Comparison of ENCODE assay signal across 8 mouse cellular contexts in the genomic region with DNA sequence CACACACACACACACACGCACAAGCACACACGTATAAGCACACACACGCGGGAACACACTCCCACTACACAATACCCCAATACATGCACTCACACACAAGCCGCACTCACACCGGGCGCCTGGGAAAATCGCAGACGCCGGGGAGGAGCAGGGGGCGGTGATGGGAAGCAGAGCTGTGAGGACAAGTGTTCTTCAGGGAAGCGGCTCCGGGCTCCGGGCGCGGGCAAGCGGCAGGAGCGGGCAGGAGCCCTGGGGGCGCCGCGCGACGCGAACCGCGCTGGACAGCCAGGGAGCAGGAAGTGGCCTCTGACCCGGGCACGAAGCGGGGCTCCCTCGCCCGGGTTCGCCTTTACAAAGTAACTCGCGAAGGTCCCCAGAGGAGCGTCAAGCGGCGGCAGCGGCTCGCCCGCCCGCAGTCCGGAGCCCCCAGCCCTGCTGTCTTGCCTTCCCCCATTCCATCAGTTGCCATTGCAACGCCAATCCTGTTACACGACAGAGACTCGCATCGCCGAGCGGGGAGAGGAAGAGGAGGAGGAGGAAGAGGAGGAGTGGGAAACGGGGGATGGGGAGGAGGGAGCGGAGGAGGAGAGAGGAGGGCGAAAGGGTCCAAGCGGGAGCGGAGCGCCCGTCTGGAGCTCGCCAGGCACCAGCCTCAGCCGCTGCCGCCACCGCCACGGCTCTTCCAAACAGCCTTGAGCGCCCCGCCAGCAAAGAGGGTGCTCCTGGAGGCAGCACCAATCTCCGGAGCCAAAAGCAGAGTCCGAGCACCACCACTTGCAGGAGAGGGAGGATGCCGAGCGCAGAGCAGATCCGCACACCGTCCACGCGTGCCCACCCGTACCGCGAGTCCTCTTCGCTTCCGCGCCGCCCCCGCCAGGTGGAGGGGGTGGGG. TPM values are rescaled to one million over a fixed set of nuclear protein-coding genes. Genes with fewer than 3 reads are reported as not detected.
A peak's percentile ranks its signal among the peaks of the same experiment; 100 is the strongest.
DNase-seq lines count a peak whose midpoint lies in the region; ATAC-seq lines count a peak whose summit lies in the region.

No protein-coding gene starts in this region.

- H3K4me2 ChIP-seq in heart, embryonic 13.5 days = peak overlapping the region; percentile 100
- peak overlapping the region; percentile 99 for H3K4me2 ChIP-seq in stomach, embryonic 16.5 days (ENCODE audit: low read depth, low read length)

- H3K9ac ChIP-seq in heart, embryonic 13.5 days = peak overlapping the region; percentile 67
- H3K9ac ChIP-seq in stomach, embryonic 16.5 days (ENCODE audit: low read length) = peak overlapping the region; percentile 65

- no peaks in the 10 kb centered on the region for H3K9me3 ChIP-seq in heart, embryonic 13.5 days
- H3K9me3 ChIP-seq in stomach, embryonic 16.5 days (replicated peaks; ENCODE audit: control insufficient read depth, low read length) = no peaks in the 10 kb centered on the region

- H3K27ac ChIP-seq in heart, embryonic 13.5 days (replicated peaks) = no peak overlapping the region
- H3K27ac ChIP-seq in stomach, embryonic 16.5 days (ENCODE audit: low read length) = no peak overlapping the region

- no peak; the same call in 1 of the 2 replicates for ATAC-seq in heart, embryonic 13.5 days (ENCODE audit: extremely low read depth, insufficient number of reproducible peaks, low FRiP score, low TSS enrichment)
- peak; percentile 63 for ATAC-seq in stomach, embryonic 16.5 days (ENCODE audit: insufficient read depth, low FRiP score)

- H3K4me3 ChIP-seq in heart, embryonic 13.5 days = peak overlapping the region; percentile 65
- H3K4me3 ChIP-seq in stomach, embryonic 16.5 days (replicated peaks; ENCODE audit: low read length) = peak overlapping the region; percentile 61

- H3K27me3 ChIP-seq in heart, embryonic 13.5 days (replicated peaks) = peaks cover 78% of the 10 kb centered on the region
- peaks cover 22% of the 10 kb centered on the region for H3K27me3 ChIP-seq in stomach, embryonic 16.5 days (ENCODE audit: control insufficient read depth, insufficient read depth, low read length)

- H3K36me3 ChIP-seq in heart, embryonic 13.5 days = no peaks in the 10 kb centered on the region
- no peaks in the 10 kb centered on the region for H3K36me3 ChIP-seq in stomach, embryonic 16.5 days (ENCODE audit: control insufficient read depth, insufficient read depth, low read length)

- DNase-seq in thymus, postnatal 4 days = peak; percentile 4
- DNase-seq in thymus, postnatal 14 days = no peak
- DNase-seq in embryo, embryonic 10 days (ENCODE audit: low spot score) = peak; percentile 68
- peak; percentile 61 for DNase-seq in layer of hippocampus, adult 9-11 months
- DNase-seq in mesoderm, embryonic 11.5 days (ENCODE audit: low read depth, low spot score) = peak; percentile 46
- DNase-seq in spleen, postnatal 36 days (ENCODE audit: low spot score in 2 of 2) = no peak

- H3K4me1 ChIP-seq in heart, embryonic 13.5 days = peaks cover 28% of the 10 kb centered on the region
- H3K4me1 ChIP-seq in stomach, embryonic 16.5 days (ENCODE audit: control insufficient read depth, insufficient read depth, low read length) = peaks cover 6% of the 10 kb centered on the region; the same call in 1 of the 2 replicates

- WGBS in heart, embryonic 13.5 days = under 1% methylated on average over 78 of the region's 78 CpGs
- WGBS in stomach, embryonic 16.5 days = under 1% methylated on average over 64 of the region's 78 CpGs

RNA-seq across cellular contexts. Expression of a gene that starts 0.8 kb away (rescaled TPM):
- 0.09 and 0.34 TPM in 2 replicates for polyA plus RNA-seq in heart, embryonic 13.5 days (2015; fragmentation: Nextera tagmentation; extraction: Ambion mirVana)
- polyA plus RNA-seq in stomach, embryonic 16.5 days (2015; fragmentation: Nextera tagmentation; extraction: Ambion mirVana) = 1.2 and 1.3 TPM in 2 replicates

Comparison
In these comparisons a context has a peak if more than half of its experiments do, and no peak if none do; other contexts are left out.
1. DNase-seq: peak in thymus, postnatal 4 days (single experiment), embryo, embryonic 10 days (single experiment), layer of hippocampus, adult 9-11 months (single experiment) and mesoderm, embryonic 11.5 days (single experiment); none in thymus, postnatal 14 days (single experiment) and spleen, postnatal 36 days (0 of 2).